Mouse (Mus musculus) heart, embryonic 14.5 days (tissue): ENCODE data around the gene Myh9. TPM values are rescaled to one million over a fixed set of nuclear protein-coding genes. Genes with fewer than 3 reads are reported as not detected.

ENCODE experiments used
- ATAC-seq: fragments of 200-750 bp; cut with Nextera tagmentation; 2 replicates; pipeline ENCODE4 v1.8.0; 2017; ENCODE audit warnings: low read depth, moderate TSS enrichment; ENCODE audit not compliant: insufficient number of reproducible peaks, insufficient read depth, low FRiP score
- H3K27ac ChIP-seq, 2 experiments: fragments of 200-500 bp in 1 of 2; fragments of 300-500 bp in 1 of 2; sonication (generic) in 1 of 2; replicated peaks in 1 of 2; 2 replicates each; pipeline ENCODE4 v1.5.1; 2012 to 2014; ENCODE audit warnings: low read depth in 2 of 2, low read length in 2 of 2, control low read depth in 1 of 2, mild to moderate bottlenecking in 1 of 2, mixed read lengths in 1 of 2; ENCODE audit not compliant: control insufficient read depth in 1 of 2, insufficient read depth in 1 of 2
- H3K27me3 ChIP-seq: fragments of 300-500 bp; sonication (generic); 2 replicates; pipeline ENCODE4 v1.6.1; 2014; ENCODE audit warnings: mild to moderate bottlenecking, low read length, control low read depth; ENCODE audit not compliant: control insufficient read depth, insufficient read depth
- H3K36me3 ChIP-seq: fragments of 300-500 bp; sonication (generic); 2 replicates; pipeline ENCODE4 v1.6.1; 2014; ENCODE audit warnings: mild to moderate bottlenecking, control low read depth, low read length, mixed read lengths; ENCODE audit not compliant: control insufficient read depth, insufficient read depth
- H3K4me1 ChIP-seq, 2 experiments: fragments of 200-500 bp in 1 of 2; fragments of 300-500 bp in 1 of 2; sonication (generic) in 1 of 2; 2 replicates each; pipeline ENCODE4 v1.6.1; 2012 to 2014; ENCODE audit warnings: low read length in 2 of 2, control low read depth in 1 of 2, mixed read lengths in 1 of 2; ENCODE audit not compliant: control insufficient read depth in 2 of 2, insufficient read depth in 2 of 2
- H3K4me2 ChIP-seq: fragments of 300-500 bp; sonication (generic); 2 replicates; pipeline ENCODE4 v1.6.1; 2014; ENCODE audit warnings: mild to moderate bottlenecking, low read length
- H3K4me3 ChIP-seq, 2 experiments: fragments of 200-500 bp in 1 of 2; fragments of 300-500 bp in 1 of 2; sonication (generic) in 1 of 2; 2 replicates each; pipeline ENCODE4 v1.5.1; 2012 to 2014; ENCODE audit warnings: low read length in 2 of 2, mild to moderate bottlenecking in 2 of 2, control low read depth in 1 of 2, low read depth in 1 of 2, moderate library complexity in 1 of 2; ENCODE audit not compliant: control insufficient read depth in 1 of 2, insufficient read depth in 1 of 2
- H3K9ac ChIP-seq: fragments of 300-500 bp; sonication (generic); 2 replicates; pipeline ENCODE4 v1.6.1; 2014; ENCODE audit warnings: mild to moderate bottlenecking, low read length
- H3K9me3 ChIP-seq: fragments of 300-500 bp; sonication (generic); 2 replicates; pipeline ENCODE4 v1.6.1; 2016; ENCODE audit warnings: low read length, control low read depth; ENCODE audit not compliant: control insufficient read depth
- WGBS: fragments of 180-500 bp; shearing (Covaris S2); extraction: QIAGEN DNeasy Blood & Tissue Kit; methylation state at CpG from one replicate; pipeline ENCODE4 v1.1.7; 2014; 5-methylcytosine and 5-hydroxymethylcytosine counted together
- polyA plus RNA-seq: library from polyadenylated mRNA; unstranded; fragments of >200 nt; fragmentation: Nextera tagmentation; extraction: Ambion mirVana; gene quantifications from 2 replicates; pipeline ENCODE4 v1.2.1, GENCODE M21; 2014

Gene Myh9
- polyA plus RNA-seq, 1 experiment from 2014 or later, result 31.0 TPM

GRCm38 (mm10) chr15:77809434-77809833, 32.5 kb downstream of the Myh9 start:
- no peaks in the 10 kb centered on the region for H3K27me3 ChIP-seq
- H3K9ac ChIP-seq, result no peak overlapping the region
- no peaks in the 10 kb centered on the region for H3K9me3 ChIP-seq
- no peak for ATAC-seq
- H3K4me2 ChIP-seq, result no peak overlapping the region
- WGBS, result 92% methylated on average over 1 of the region's 1 CpGs
- peaks cover 48 to 81% of the 10 kb centered on the region in 2 experiments for H3K4me1 ChIP-seq
- H3K27ac ChIP-seq, result 0 out of 4 replicates have a peak overlapping the region, but pooled peaks of 1 of the 2 experiments have one; percentile 34
- H3K36me3 ChIP-seq, result peaks cover 85% of the 10 kb centered on the region
- H3K4me3 ChIP-seq, result no peak overlapping the region

GRCm38 (mm10) chr15:77807264-77807585, 34.8 kb downstream of the Myh9 start:
- no peak for ATAC-seq
- 72% methylated on average over 7 of the region's 7 CpGs for WGBS
- Histone ChIP-seq H3K36me3 (peaks cover 94% of the 10 kb centered on the region), H3K4me1 (peaks cover 52 to 82% of the 10 kb centered on the region in 2 experiments), H3K9me3 (no peaks in the 10 kb centered on the region), H3K9ac (0 out of 2 replicates have a peak overlapping the region, but pooled peaks have one; percentile 28), H3K4me2 (no peak overlapping the region), H3K27me3 (no peaks in the 10 kb centered on the region), H3K27ac (peak overlapping the region; percentile 50 to 96; a peak in 3 of 4 replicates), H3K4me3 (no peak overlapping the region)

- Histone ChIP-seq H3K9ac (peak overlapping the region; percentile 28; the same call in 1 of the 2 replicates), H3K36me3 (peaks cover 94% of the 10 kb centered on the region), H3K4me2 (no peak overlapping the region), H3K27me3 (no peaks in the 10 kb centered on the region), H3K9me3 (no peaks in the 10 kb centered on the region), H3K4me3 (no peak overlapping the region), H3K27ac (peak overlapping the region; percentile 50 to 96), H3K4me1 (peaks cover 53 to 82% of the 10 kb centered on the region in 2 experiments)
- WGBS, result 40% methylated on average over 13 of the region's 13 CpGs
- no peak for ATAC-seq
These were observed 35.3 kb downstream of the Myh9 start for GRCm38 (mm10) chr15:77806565-77807263.

- Histone ChIP-seq H3K4me1 (peaks cover 52 to 82% of the 10 kb centered on the region in 2 experiments), H3K4me2 (no peak overlapping the region), H3K4me3 (no peak overlapping the region), H3K27me3 (no peaks in the 10 kb centered on the region), H3K9ac (peak overlapping the region; percentile 27; the same call in 1 of the 2 replicates), H3K36me3 (peaks cover 94% of the 10 kb centered on the region), H3K9me3 (no peaks in the 10 kb centered on the region), H3K27ac (peak overlapping the region in 1 of 2 experiments; percentile 96; a peak in 2 of 4 replicates)
- WGBS, result 83% methylated on average over 4 of the region's 4 CpGs
- ATAC-seq, result no peak
These were observed 36.3 kb downstream of the Myh9 start for GRCm38 (mm10) chr15:77805657-77806056.

GRCm38 (mm10) chr15:77804949-77805348, 37.0 kb downstream of the Myh9 start:
- peak overlapping the region; percentile 27; the same call in 1 of the 2 replicates for H3K9ac ChIP-seq
- 67% methylated on average over 9 of the region's 9 CpGs for WGBS
- peaks cover 53 to 82% of the 10 kb centered on the region in 2 experiments for H3K4me1 ChIP-seq
- no peaks in the 10 kb centered on the region for H3K9me3 ChIP-seq
- H3K4me2 ChIP-seq, result no peak overlapping the region
- no peaks in the 10 kb centered on the region for H3K27me3 ChIP-seq
- no peak for ATAC-seq
- H3K36me3 ChIP-seq, result peaks cover 93% of the 10 kb centered on the region
- H3K27ac ChIP-seq, result peak overlapping the region; percentile 90 to 96; a peak in 3 of 4 replicates
- H3K4me3 ChIP-seq, result no peak overlapping the region

GRCm38 (mm10) chr15:77804460-77804859, 37.5 kb downstream of the Myh9 start:
- ATAC-seq, result no peak
- Histone ChIP-seq H3K4me3 (no peak overlapping the region), H3K9ac (peak overlapping the region; percentile 27; the same call in 1 of the 2 replicates), H3K27me3 (no peaks in the 10 kb centered on the region), H3K27ac (peak overlapping the region; percentile 90 to 96), H3K36me3 (peaks cover 95% of the 10 kb centered on the region), H3K9me3 (no peaks in the 10 kb centered on the region), H3K4me2 (no peak overlapping the region), H3K4me1 (peaks cover 58 to 83% of the 10 kb centered on the region in 2 experiments)
- WGBS, result 73% methylated on average over 6 of the region's 6 CpGs

GRCm38 (mm10) chr15:77803747-77804146, 38.2 kb downstream of the Myh9 start:
- Histone ChIP-seq H3K4me1 (peaks cover 65 to 90% of the 10 kb centered on the region in 2 experiments), H3K9ac (peak overlapping the region; percentile 59; the same call in 1 of the 2 replicates), H3K27ac (peak overlapping the region; percentile 90 to 96), H3K4me3 (no peak overlapping the region), H3K36me3 (peaks cover 89% of the 10 kb centered on the region), H3K27me3 (no peaks in the 10 kb centered on the region), H3K9me3 (no peaks in the 10 kb centered on the region), H3K4me2 (no peak overlapping the region)
- WGBS, result 29% methylated on average over 3 of the region's 3 CpGs
- ATAC-seq, result peak; percentile 53; the same call in 1 of the 2 replicates
